Mouse (Mus musculus): ENCODE results near the gene Sag.

- no peak for TF ChIP-seq CTCF (IDR thresholded peaks at IDR 0.05; ENCODE audit: borderline replicate concordance, insufficient read depth, low read depth, low read length)
- no peak for TF ChIP-seq POLR2A (IDR thresholded peaks at IDR 0.05; ENCODE audit: borderline replicate concordance, insufficient read depth, low read length)
Observed at GRCm38 (mm10) chr1:87807751-87808150, 4.3 kb downstream of the Sag start.

Measured in cerebellum, adult 2 months (tissue).